Mouse (Mus musculus) ES-Bruce4 (cell line): ENCODE data around the gene Ikzf4. TPM values are rescaled to one million over a fixed set of nuclear protein-coding genes. Genes with fewer than 3 reads are reported as not detected.

Experiments
- H3K27ac ChIP-seq: 2 replicates; pipeline ENCODE4 v1.5.1; 2012; ENCODE audit warnings: low read length, inconsistent platforms; ENCODE audit not compliant: insufficient read depth
- H3K27me3 ChIP-seq: 2 replicates; pipeline ENCODE4 v1.6.1; 2012; ENCODE audit warnings: mild to moderate bottlenecking, low read length, inconsistent platforms; ENCODE audit not compliant: control insufficient read depth, poor library complexity, insufficient read depth, severe bottlenecking
- H3K36me3 ChIP-seq: 2 replicates; pipeline ENCODE4 v1.6.1; 2012; ENCODE audit warnings: inconsistent platforms, mild to moderate bottlenecking, low read length, moderate library complexity; ENCODE audit not compliant: control insufficient read depth, poor library complexity, insufficient read depth, severe bottlenecking
- H3K4me1 ChIP-seq: one replicate; pipeline ENCODE4 v1.8.1; 2011; ENCODE audit warnings: low read length; ENCODE audit not compliant: control insufficient read depth, insufficient read depth
- H3K4me3 ChIP-seq: 2 replicates; pipeline ENCODE4 v1.5.1; 2011; ENCODE audit warnings: low read depth, mild to moderate bottlenecking, low read length
- H3K9ac ChIP-seq: 2 replicates; pipeline ENCODE4 v1.6.1; 2012; ENCODE audit warnings: low read depth, mild to moderate bottlenecking, inconsistent platforms; ENCODE audit not compliant: poor library complexity, severe bottlenecking
- H3K9me3 ChIP-seq: replicated peaks from 2 replicates; pipeline ENCODE4 v1.6.1; 2012; ENCODE audit warnings: mild to moderate bottlenecking, low read length, inconsistent platforms; ENCODE audit not compliant: control insufficient read depth, poor library complexity, insufficient read depth, severe bottlenecking
- CTCF ChIP-seq: IDR thresholded peaks from one replicate; pipeline ENCODE4 v1.8.1; 2011; ENCODE audit warnings: low read depth, low read length
- EP300 ChIP-seq: IDR thresholded peaks from 2 replicates; pipeline ENCODE4 v1.6.1; 2011; ENCODE audit warnings: low read depth, low read length; ENCODE audit not compliant: insufficient read depth
- POLR2A ChIP-seq: IDR thresholded peaks from one replicate; pipeline ENCODE4 v1.8.1; 2011; ENCODE audit warnings: low read length; ENCODE audit not compliant: insufficient read depth
- polyA plus RNA-seq: library from polyadenylated mRNA; stranded (reverse); fragments of >200 nt; gene quantifications from 2 replicates; pipeline ENCODE4 v1.2.4, GENCODE M21; 2011; ENCODE audit warnings: low read depth; ENCODE audit not compliant: missing spikeins, insufficient read depth, insufficient read length

Ikzf4 gene
- polyA plus RNA-seq, 1 experiment = 9.8 TPM

DNA sequence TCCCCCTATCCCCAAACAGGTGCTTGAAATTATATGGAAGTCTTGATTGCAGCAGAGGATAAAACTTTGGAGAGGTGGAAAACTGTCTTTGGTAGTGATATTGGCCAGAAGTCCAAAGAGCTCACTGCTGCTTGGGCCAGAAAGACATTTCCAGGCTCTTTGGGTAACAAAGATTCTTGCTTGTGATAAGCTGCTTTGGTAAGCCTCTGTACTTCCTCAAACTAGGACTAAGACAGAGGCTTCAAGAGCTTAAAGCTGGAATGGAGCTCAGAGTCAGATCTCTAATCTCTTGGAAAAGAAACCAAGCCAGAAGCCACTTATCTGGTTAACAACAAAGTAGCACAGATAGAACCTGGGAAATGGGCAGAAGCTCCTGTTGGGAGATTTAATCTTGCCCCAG is 16.7 kb upstream of the Ikzf4 start:
- no peaks in the 10 kb centered on the region for H3K27me3 ChIP-seq
- no peak overlapping the region for H3K4me3 ChIP-seq
- H3K27ac ChIP-seq = no peak overlapping the region
- peaks cover 3% of the 10 kb centered on the region for H3K4me1 ChIP-seq
- TF ChIP-seq EP300 = no peak
- TF ChIP-seq POLR2A = no peak
- no peak for TF ChIP-seq CTCF
- no peak overlapping the region for H3K9ac ChIP-seq
- no peaks in the 10 kb centered on the region for H3K9me3 ChIP-seq
- H3K36me3 ChIP-seq = no peaks in the 10 kb centered on the region

DNA sequence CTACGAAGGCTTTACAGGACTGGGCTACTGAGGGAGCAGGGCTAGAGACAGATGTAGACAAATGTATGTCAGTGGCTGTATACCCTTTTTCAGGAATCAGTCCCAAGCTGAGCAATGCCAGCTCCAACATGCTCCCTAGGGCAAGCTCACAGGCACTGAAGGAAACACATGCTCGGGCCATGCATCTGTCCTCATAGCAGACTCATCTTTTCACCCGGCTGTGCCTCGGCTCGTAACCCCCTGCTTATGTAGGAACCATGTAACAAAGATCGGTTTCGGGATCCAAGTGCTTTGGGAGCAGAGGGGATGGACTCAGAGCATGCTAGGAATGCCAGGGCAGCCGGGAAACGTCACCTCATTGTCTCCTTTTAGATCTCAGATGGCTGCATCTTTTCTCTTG is 13.7 kb upstream of the Ikzf4 start:
- H3K36me3 ChIP-seq = no peaks in the 10 kb centered on the region
- no peaks in the 10 kb centered on the region for H3K9me3 ChIP-seq
- H3K27me3 ChIP-seq = no peaks in the 10 kb centered on the region
- H3K4me1 ChIP-seq = peaks cover 3% of the 10 kb centered on the region
- no peak overlapping the region for H3K4me3 ChIP-seq
- TF ChIP-seq EP300 (no peak), POLR2A (no peak), CTCF (no peak)
- no peak overlapping the region for H3K27ac ChIP-seq
- no peak overlapping the region for H3K9ac ChIP-seq

GRCm38 (mm10) chr10:128657844-128658243 is 12.1 kb upstream of the Ikzf4 start:
- H3K4me3 ChIP-seq = no peak overlapping the region
- H3K9me3 ChIP-seq = no peaks in the 10 kb centered on the region
- TF ChIP-seq EP300 = no peak
- TF ChIP-seq POLR2A = no peak
- no peak for TF ChIP-seq CTCF
- H3K27ac ChIP-seq = no peak overlapping the region
- no peaks in the 10 kb centered on the region for H3K27me3 ChIP-seq
- no peak overlapping the region for H3K9ac ChIP-seq
- H3K36me3 ChIP-seq = no peaks in the 10 kb centered on the region
- peaks cover 3% of the 10 kb centered on the region for H3K4me1 ChIP-seq

DNA sequence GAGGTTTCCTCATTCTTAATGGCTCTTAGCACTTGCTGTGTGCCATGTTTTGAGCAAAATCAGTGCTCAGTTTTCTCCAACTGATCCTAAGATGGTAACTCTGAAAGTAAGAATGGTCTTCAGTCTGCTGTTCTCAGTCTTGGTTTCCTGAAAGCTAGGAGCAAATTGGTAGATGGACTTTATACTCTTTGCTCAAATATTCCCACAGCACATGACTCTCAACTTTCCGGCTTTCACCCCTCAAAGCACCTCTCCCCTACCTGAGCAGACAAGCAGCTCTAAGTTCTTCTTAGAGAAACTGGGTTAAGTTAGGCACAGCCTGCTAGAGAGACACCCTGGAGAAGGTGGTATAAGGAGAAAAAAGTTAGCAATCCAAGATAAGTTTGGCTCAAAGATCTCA is 10.9 kb upstream of the Ikzf4 start:
- TF ChIP-seq POLR2A = no peak
- no peak for TF ChIP-seq EP300
- no peak for TF ChIP-seq CTCF
- Histone ChIP-seq H3K9ac (no peak overlapping the region), H3K36me3 (no peaks in the 10 kb centered on the region), H3K4me3 (no peak overlapping the region), H3K4me1 (peaks cover 3% of the 10 kb centered on the region), H3K9me3 (no peaks in the 10 kb centered on the region), H3K27ac (no peak overlapping the region), H3K27me3 (no peaks in the 10 kb centered on the region)

DNA sequence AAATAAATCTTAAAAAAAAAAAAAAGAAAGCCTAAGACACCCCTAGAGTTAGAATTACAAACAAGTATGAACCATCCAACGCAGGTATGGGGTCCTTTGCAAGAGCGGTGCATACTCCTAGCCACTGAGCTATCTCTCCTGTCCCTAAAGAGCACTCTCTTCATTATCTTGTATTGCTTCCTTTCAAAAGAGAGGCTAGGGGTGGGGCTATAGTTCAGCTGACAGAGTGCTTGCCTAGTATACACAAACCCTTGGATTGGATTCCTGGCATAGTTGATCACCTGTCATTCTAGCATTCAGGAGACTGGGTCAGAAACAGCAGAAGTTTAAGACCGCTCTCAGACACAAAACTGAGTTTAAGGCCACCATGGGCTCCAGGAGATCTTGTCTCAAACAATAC is 9.5 kb upstream of the Ikzf4 start:
- no peaks in the 10 kb centered on the region for H3K36me3 ChIP-seq
- peak overlapping the region; percentile 76 for H3K27ac ChIP-seq
- H3K9me3 ChIP-seq = no peaks in the 10 kb centered on the region
- no peaks in the 10 kb centered on the region for H3K27me3 ChIP-seq
- TF ChIP-seq CTCF (no peak), EP300 (no peak), POLR2A (no peak)
- H3K9ac ChIP-seq = no peak overlapping the region
- no peak overlapping the region for H3K4me3 ChIP-seq
- peaks cover 3% of the 10 kb centered on the region for H3K4me1 ChIP-seq

DNA sequence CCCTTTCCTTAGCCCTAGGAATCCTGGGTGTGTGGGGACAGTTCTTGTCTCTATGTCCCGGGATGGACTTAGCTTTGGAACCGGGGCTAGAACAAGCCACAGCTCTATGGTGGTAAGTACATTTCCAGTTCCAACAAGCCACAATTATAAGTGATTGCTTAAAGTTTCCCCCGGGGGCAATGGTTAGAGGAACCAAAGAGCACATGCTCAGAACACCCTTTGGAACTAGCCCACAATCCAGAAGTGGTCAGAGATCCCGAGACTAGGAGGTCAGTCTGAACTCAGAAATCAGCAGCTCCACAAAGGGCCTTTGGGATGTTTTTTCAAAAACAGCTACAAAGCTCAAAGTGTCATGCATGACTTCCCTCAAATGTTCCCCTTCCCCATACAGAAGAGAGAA is 8.1 kb upstream of the Ikzf4 start:
- no peak overlapping the region for H3K9ac ChIP-seq

More for the DNA sequence above, 8.1 kb upstream of the Ikzf4 start:
- Histone ChIP-seq H3K27me3 (no peaks in the 10 kb centered on the region), H3K4me3 (no peak overlapping the region), H3K27ac (no peak overlapping the region), H3K4me1 (peaks cover 3% of the 10 kb centered on the region), H3K9me3 (no peaks in the 10 kb centered on the region; the same call in 1 of the 2 replicates), H3K36me3 (no peaks in the 10 kb centered on the region)
- no peak for TF ChIP-seq POLR2A
- no peak for TF ChIP-seq EP300
- TF ChIP-seq CTCF = no peak
